Mouse (Mus musculus): ENCODE measurements around the gene Pde6c.

DNA sequence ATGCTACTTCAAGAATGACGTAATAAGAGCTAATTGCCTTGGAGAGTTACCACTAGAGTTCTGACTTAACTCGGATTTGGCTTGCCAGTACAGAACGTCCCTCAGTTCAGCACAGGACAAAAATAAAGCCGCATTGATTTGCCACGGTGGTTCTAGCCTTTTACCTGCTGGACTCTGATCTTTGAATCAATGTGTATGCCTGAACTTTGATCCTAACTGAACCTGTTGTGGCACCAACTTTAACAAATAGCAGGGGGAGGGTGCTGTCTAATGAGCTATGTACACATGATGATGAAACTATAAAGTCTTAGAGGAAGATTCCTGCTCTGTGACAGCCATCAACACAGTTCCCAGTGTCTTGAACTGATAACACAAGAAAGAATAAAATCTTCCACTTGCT lies 58.9 kb downstream of the Pde6c start:
- TF ChIP-seq CTCF (IDR thresholded peaks at IDR 0.05; ENCODE audit: borderline replicate concordance, insufficient read depth, low read length), result no peak
- no peak for TF ChIP-seq POLR2A (IDR thresholded peaks at IDR 0.05; ENCODE audit: low read depth, low read length)

Measured in embryonic fibroblast, embryonic 13.5 days (primary cell).